Mouse (Mus musculus) right cerebral cortex, postnatal 25 days (tissue): ENCODE measurements around the gene Lingo1.
A peak's percentile ranks its signal among the peaks of the same experiment; 100 is the strongest.

ENCODE experiments used
- DNase-seq: peaks from one replicate; pipeline ENCODE4 v3.0.0; 2022

The Lingo1 gene

DNA sequence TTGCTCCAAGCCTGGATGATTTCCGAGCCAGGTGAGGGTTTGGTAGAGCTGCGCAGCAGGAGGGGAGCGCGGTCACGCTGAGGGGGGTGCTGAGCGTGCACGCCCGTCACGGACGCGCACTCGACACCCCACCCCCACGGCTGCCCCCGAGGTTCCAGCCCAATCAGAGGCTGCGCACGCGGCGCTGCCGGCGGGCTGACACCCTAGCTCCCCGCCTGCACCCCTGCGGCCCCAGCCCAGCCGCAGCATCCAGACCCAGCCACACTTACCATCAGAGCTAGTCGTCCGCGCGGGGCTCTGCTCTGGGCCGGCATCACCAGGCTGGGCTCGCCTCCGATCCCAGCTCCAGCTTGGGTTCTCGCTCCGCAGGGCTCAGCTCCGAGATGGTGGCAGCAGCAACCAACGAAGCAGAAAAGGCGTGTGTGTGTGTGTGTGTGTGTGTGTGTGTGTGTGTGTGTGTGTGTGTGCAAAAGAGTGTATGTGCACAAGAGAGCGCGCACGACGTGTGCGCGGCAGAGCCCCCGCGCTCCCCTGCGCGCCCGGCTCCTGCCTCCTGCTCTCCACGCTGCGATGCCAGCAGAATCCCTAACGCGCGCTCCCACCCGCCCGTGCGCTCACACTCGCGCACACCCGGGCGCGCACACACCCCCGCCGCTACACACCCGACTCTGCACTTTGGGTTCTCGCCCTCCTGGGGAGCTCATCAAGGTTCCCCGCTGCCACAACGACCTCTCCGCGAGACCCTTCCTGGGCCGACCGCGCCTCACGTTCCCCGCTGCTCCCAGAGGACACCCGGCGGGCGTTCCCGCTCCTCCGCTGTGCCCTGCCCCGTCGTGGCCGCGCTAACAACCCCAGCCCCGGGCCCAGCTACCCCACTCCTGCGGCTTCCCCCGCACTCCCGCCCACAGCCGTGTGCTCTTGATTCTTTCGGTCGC, at the start of gene Lingo1:
Gene Lingo1, minus strand, starts transcription at position 748 of the 935 bp plus-strand sequence.
- DNase-seq: peak; percentile 83

DNA sequence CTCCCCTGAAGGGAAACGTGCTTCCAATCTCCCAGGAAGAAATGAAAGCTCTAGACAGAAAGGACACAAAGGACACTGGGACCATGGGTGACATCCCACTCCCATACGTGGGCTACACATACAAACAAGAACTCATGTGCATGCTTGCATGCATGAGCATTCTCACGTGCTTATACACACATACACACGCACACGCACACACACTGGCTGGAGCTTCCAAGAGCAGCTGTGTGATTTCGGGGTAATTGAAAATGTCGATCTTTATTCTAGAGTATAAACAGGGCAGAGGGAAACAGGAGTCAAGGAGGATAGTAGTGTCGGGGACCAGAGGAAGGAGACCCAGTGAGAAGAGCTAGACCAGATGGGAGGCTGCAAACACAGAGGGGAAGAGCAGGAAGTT, 48.4 kb upstream of the Lingo1 start:
- DNase-seq: no peak

DNA sequence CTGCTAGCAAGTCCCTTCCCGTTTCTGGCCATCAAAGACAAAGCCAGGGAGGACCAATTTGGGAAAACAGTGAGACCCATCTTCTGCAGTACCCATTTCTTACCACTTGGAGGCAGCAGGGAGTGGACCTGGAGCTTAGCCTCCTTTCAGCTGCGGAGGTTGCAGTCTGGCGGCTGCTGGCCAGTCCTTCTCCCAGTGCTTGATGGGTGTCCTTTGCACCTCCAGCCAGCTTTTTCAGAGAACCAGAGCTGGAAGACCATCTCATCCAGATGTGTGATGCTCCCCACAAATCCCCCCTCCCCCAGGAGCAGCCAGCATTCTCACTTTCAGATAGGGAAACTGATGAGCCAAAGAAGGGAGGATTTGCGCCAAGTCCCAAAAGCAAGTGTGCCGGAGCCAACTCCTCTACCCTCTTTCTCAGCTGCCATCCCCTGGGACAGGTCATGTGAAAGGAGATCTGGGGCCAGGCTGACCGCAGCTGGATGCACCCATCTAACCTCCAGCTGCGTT, 47.5 kb upstream of the Lingo1 start:
- peak; percentile 70 for DNase-seq

DNA sequence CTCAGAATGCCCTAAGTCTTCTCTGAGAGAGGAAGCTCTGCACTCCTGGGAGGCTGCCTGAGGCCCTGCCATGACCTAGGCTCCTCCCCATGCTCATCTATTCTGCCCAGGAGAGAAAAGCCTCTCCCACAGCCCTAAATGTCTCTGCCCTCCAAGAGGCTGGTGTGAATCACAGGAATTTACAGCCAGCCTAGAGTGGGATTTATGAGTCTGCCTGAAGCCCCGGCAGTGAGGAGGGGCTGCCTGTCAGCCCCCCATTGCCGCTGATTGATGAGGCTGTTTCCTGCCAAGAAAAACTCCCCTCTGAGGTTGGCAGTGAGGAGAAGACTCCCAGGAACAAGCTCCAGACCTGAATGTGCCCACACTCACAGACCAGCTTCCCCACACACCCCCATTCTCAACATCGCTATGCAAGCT, 46.0 kb upstream of the Lingo1 start:
- DNase-seq: no peak

DNA sequence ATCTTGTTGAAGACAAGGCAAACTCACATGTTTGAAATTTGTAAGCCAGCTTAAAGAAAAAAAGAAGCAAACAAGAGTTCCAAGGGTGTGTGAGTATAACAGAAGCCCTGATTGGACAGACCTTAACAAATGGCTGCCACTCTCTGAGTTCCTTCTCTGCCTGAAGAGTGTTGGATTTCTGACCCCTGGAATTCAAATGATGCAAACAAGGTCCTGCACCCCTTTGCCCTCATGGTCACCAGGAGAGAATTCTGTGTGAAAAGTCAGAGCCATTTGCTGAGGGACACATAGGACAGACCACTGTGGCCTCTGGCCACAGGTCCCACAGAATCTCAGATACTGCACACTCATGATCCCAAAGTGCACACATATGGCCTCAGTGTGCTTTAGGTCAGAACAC, 45.6 kb upstream of the Lingo1 start:
- no peak for DNase-seq

DNA sequence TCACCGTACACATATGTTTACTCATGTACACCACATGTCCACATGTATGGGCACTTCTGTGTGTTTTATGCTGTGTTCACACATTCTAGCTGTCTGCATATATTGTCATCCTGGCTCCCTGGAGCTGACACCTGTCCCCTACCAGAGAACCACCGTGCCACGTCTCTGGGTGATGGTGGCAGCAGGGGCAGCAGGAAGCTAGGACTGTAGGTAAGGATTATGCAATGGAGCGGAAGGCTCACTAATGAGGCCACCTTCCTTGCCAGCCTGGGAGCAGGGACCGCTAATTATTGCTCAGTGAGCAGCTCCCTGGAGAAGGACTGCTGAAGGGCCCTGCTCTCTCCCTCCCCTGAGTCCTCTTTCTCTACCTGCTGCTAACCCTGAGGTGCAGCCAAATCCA, 44.5 kb upstream of the Lingo1 start:
- DNase-seq: no peak

DNA sequence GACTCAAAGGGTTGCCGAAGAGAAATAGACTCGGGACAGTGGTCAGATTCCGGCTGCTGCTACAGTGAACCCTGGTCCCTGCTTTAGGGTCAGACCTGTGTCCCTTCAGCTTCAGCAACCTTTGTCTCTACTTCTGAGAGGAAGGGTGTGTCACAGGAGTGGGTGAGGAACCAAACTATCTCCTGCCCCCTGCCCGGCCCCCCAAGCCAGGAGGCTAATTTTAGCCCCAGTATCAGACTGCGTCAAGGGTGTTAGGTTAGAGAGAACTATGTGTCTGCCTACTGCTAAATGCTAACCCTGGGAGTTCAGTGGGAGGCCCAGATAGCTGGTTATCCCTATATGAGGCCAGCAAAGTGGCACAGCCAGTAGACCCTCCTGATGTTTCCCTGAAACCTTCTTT, 38.9 kb upstream of the Lingo1 start:
- no peak for DNase-seq

DNA sequence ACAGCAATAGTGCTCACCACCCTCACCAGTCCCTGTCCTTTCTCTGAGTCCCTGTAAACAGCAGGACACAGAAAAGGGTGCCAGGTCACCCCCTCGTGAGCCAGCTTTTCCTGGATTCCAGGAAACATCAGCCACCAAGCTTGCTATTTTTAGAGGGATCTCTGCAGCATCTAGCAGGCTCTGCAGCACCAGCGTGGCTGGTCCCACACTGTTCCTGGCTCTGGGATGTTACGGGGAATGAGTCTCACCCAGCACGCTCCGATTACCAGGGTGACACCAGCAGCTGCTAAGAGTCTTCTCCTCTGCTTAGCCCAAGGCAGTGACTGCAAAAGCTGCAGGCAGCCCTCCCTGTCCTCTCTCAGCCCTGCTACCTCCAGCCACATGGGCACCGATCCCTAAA, 36.6 kb upstream of the Lingo1 start:
- peak; percentile 24 for DNase-seq

DNA sequence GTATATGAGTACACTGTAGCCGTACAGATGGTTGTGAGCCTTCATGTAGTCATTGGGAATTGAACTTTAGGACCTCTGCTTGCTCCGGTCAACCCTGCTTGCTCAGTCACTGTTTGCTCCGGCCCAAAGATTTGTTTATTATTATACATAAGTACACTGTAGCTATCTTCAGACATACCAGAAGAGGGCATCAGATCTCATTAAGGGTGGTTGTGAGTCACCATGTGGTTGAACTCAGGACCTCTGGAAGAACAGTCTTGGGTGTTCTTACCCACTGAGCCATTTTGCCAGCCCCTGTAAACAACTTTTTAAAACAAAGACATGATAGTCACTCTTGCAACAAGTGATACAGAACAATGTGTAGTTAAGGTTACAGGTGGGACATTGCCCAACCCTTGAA, 35.6 kb upstream of the Lingo1 start:
- no peak for DNase-seq

DNA sequence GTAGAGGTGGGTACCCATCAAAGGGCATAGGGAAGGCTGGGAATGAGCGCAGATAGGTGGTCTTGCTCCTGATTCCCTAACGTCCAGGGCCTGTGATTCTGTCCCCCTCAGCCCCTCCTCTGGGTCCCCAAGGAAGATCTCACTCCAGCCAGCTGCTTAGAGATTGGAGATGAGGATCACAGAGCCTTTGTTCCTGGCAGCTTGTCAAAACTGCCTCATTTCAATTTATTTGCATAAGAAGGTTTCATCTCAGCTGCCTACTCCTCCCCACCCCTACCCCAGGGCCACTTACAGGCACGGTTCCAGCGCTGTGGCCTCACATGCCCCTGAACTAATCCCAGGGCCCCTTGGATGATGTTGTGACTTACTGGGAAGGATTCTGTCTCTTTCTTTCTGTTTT, 33.9 kb upstream of the Lingo1 start:
- no peak for DNase-seq

DNA sequence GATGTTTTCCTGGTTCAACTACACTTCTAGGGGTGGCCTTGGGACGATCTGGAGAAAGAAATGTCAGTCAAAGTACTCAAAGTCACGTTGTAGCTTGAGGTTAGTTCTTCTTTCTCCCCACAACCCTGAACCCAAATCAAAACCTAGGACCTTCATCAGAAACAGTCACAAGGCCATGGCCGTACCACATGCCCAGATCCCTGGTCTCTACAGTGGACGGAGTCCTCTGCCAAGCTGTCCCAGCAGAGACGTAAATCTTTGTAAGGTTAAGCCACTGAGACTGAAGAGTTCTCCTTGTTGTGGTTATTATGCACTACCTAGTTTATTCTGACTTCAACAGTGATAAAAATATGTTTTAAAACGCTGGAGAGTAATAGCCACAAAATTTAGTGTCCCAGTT, 32.6 kb upstream of the Lingo1 start:
- DNase-seq: no peak

DNA sequence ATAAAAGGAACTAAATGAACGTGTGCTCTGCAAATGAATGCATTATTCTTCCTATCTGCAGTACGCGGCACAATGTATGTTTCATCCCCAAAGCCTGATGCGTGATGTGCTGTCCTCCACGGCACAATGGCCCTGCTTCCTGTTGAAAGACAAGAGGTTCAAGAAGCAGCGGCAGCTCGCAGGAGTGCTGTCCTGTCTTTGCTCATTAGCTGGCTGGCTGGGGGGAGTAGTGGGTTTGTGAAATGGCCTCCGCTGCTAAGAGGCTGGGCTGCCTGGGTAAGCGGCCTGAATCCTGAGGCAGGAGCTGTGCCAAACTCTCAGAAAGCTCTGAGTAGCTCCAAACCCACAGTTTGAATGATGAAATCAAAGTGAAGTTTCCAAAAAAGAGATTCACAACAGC, 31.9 kb upstream of the Lingo1 start:
- DNase-seq: no peak

DNA sequence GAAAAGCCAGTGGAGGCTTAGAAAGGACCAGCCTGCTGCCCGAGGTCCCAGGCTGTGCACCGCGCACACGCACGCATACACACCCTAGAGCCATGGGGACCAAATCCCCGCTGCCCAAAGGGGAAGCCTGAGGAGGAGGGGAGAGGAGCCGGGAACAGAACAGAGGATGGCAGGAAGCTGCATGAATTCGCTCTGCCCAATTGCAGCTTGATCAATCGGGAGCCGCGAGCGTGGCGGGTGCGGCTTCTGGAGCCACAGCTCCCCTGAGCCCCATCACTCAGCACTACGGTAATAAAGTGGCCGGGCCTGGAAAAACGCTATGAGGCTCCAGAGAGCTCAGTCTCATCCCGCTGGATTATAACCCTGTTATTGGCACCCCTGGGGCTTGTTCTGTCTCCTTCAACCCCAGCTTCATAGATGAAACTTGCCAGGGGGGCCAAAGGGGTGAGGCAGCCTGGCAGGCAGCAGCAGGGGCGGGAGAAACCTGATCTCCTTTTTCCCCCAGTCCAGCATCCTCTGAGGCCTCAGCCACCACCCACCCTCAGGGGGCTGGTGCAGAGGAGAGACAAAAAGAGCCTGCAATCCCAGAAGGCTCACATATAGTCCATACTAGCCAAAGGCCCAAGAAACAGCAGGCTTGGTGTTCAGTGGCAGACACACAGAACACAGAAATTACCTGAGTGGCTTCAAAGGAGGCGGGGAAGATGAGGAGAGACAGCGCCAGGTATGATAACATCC, 29.4 kb upstream of the Lingo1 start:
- DNase-seq: no peak

DNA sequence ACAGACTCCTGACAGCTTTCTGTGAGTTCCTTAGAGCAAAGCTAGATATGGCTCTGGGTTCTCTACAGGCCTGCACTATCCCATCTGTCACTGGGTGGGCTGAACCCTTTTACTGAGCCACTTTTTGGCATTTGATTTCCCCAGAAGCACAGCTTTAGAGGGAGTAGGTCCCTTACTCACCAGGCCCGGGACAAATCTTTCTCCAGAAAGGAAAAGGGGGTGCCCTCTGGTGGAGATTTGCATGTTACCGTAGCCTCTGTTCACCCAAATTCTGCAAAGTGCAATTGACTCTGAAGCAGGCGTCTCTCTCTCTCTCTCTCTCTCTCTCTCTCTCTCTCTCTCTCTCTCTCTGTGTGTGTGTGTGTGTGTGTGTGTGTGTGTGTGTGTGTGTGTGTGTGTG, 28.6 kb upstream of the Lingo1 start:
- no peak for DNase-seq

DNA sequence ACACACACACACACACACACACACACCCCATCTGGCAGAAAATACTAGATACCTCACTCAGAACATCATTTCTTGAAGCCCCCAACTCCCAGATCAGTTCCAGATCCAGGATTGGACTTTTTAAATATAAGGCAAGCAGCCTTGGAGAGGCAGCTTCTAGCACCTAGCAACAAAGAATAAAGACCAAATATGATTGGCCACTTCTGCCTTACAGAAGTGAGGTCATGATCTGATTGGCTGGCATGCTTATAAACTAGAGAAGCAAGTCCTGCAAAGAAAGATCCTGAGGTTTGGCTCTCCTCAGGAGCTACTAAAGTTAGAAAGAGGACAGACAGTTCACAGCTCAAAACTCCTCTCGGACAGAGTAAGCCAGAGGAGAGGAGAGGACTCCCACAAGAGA, 14.6 kb upstream of the Lingo1 start:
- no peak for DNase-seq

DNA sequence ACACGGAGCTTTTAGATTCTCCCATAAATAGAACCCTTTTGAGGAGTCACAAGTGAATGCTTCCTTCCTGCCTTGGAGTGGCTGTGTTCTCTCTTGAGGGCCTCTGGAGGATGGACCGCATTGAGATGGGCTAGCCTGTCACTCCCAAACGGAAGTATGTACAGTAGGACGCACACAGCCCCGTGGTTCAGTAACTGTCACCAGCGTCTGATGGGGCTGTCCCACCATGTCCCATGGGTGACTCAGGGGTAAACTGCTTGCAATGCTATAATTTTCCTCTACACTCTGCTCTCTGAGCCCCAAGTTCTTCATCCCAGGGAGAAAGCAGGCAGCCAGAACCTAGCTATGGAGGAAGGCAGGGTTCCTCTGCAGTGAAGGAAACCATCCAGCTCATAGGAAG, 11.7 kb upstream of the Lingo1 start:
- DNase-seq: no peak

DNA sequence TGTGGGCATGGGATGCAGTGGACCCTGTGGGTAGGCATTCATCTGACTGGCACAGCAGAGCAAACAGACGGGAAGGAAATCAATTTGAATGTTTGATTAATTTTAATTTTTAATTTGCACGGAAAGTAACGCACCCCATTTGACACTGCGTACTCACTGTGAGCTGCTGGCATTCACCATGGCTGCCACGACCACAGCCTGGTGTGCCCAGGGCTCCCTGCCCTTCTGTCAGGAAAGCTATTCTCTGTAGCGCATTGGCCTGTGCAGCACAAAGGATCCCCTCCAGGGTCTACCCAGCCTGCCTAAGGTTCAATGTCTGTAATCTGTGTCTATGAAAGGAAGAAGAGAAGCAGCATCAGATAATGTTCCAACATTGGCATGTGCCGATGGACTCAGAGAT, 6.9 kb upstream of the Lingo1 start:
- DNase-seq: no peak

DNA sequence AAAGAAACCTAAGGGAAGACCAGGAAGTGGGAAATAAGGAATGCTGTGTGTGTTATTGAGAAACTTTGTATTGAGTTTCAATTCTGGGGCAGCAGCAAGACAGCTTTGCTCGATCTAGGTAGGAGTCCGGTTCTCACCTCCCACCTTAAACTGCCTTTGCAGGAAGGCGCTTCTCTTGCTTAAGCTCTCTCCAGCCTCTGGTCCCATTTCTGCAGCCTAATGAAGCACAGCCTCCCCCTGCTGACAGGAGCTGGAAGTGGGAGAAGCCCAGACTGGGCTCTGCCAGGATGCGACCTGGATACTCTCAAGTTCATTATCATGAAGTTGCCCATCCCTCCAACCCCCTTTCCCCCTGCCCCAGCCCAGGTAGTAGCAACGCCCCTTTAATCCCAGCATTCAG, 1.6 kb upstream of the Lingo1 start:
- DNase-seq: peak; percentile 71

DNA sequence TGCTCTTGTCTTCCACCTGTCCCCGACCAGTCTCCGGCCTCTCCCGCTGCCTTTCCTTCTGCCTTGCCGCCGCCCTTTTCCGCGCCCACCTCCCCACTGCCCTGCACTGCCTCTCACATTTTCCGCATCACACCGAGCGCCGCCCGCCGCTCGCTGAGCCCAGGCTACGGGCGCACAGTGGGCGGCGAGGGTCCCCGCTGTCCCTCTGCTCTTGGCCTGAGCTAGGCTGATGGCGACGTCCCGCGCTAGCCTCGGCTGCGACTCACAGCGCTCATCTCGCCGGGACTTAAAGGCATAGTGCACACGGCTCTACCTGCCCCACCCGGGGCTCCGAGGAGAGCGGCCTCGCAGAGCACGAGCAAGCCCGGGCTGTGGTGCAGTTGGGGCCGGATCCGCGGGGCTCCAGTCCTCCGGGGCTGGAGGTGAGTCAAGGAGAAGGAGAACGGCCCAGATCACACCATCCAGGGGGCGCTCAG, 426 bp upstream of the Lingo1 start:
- DNase-seq: peak; percentile 60

DNA sequence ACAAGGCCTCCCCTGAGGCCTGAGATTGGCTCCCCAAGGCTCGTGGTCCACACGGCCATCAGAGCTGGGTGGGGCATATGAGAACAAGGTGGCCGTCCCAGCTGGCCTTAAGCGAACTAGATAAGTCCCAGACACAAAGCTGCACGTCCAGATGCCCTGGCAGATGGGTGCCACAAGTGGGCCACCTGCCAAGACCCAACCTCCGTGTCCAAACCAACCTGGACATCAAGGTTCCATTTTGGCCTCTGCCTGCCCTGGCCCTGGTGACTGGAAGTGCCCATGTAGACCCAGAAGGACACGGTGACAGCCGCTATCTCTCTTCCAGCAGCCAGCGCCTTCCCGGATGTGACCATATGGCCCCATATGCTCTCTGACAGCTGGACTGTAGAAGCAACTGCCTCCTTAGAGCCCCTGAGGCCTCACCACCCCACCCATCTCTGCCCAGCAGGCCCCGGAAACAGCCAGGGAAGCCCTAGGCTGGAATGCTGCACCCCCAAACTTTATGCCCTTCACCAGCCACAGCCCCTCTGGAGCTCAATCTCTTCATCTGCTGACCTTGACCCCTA, 4.5 kb downstream of the Lingo1 start:
- no peak for DNase-seq

DNA sequence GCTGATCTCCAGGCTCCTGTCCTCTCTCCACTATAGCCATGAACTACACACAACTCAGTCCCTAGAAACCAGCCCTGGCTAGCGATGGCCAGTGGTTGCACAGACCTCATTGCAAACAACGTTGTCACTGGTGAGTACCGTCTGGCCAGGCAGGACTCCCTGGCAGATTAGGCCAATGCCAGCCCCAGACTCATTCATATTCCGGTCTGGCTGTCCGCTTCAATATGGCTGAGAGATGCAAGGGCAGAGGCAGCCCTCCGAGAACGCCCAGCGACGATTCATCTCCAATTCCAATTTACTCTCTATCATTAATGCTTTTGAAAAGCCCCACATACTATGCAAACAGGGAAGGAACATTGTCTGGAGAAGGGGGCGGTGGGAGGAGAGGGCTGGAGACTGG, 11.7 kb downstream of the Lingo1 start:
- DNase-seq: no peak

DNA sequence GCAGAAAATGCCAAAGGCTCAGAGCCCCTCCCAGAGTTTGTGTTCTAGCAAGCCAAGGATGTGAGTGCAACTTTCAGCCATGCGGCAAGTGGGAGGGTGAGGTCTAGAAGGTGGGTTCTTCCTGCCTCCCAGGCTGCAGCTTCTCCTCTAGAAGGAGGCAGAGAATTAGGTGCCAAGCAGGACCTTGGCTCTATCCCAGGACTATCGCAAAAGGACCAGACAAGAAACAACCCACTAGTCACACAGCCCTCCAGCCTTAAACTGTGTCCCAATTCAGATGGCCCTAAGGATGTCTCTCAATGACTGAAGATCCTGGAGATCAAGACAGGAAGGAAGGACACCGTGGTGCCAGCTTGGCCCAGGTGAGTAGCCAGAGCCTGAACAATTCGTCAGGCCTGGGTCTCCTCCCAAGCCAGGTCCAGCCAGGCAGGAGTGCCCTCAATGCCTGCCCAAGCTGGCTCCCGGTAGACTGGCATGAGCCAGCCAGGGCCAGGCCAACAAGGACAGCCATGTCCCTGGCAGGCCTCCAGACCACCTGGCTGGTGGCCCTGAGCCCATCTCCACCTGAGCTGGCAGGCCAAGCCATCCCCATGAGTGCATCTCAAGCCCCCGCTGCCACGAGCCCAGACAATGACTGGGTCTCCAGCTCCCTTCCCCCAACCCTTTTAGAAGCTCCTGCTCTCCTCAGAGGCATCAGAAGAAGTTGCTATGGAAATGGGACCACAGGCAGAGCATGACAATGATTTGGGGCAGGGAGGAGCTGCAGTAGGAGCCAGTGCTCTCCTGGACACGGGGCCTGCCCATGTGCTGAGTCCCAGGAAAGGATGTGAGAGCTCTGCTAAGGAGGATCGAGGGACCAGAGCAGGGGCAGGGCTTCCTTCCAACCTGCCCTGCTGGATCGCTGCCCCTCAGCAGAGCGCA, 19.1 kb downstream of the Lingo1 start:
- no peak for DNase-seq
